Mouse (Mus musculus): Measurements from ENCODE around the gene Cables2. TPM values are rescaled to one million over a fixed set of nuclear protein-coding genes. Genes with fewer than 3 reads are reported as not detected.

Cables2 gene
- total and polyA plus RNA-seq, 2 experiments from 2014 or later, result 28.4 to 58.8 TPM

GRCm38 (mm10) chr2:180247916-180248315, 25.4 kb downstream of the Cables2 start:
- no peak for ATAC-seq

GRCm38 (mm10) chr2:180243108-180243507, 30.2 kb downstream of the Cables2 start:
- Histone ChIP-seq H3K27me3 (ENCODE audit: insufficient read depth, low read length) (no peaks in the 10 kb centered on the region), H3K36me3 (ENCODE audit: insufficient read depth) (no peaks in the 10 kb centered on the region), H3K4me3 (ENCODE audit: low read depth, low read length) (no peak overlapping the region), H3K9ac (no peak overlapping the region), H3K9me3 (ENCODE audit: low read length) (no peaks in the 10 kb centered on the region), H3K4me2 (ENCODE audit: low read depth) (no peak overlapping the region), H3K27ac (ENCODE audit: low read depth, low read length) (no peak overlapping the region), H3K4me1 (ENCODE audit: insufficient read depth) (no peaks in the 10 kb centered on the region)
- WGBS, result 89% methylated on average over 4 of the region's 4 CpGs
- ATAC-seq (no peak), DNase-seq (no peak)
- no peak for TF ChIP-seq CTCF (IDR thresholded peaks at IDR 0.05; ENCODE audit: low read depth)

More at GRCm38 (mm10) chr2:180247916-180248315, 25.4 kb downstream of the Cables2 start:
- Histone ChIP-seq H3K4me1 (ENCODE audit: insufficient read depth) (0 out of 2 replicates have a peak, but pooled peaks cover 3% of the 10 kb centered on the region), H3K4me3 (ENCODE audit: low read depth, low read length) (no peak overlapping the region), H3K36me3 (ENCODE audit: insufficient read depth) (no peaks in the 10 kb centered on the region), H3K27me3 (ENCODE audit: insufficient read depth, low read length) (no peaks in the 10 kb centered on the region), H3K27ac (ENCODE audit: low read depth, low read length) (no peak overlapping the region), H3K4me2 (ENCODE audit: low read depth) (no peak overlapping the region), H3K9me3 (ENCODE audit: low read length) (no peaks in the 10 kb centered on the region), H3K9ac (no peak overlapping the region)
- TF ChIP-seq CTCF (IDR thresholded peaks at IDR 0.05; ENCODE audit: low read depth), result no peak
- DNase-seq, result no peak
- 90% methylated on average over 5 of the region's 5 CpGs for WGBS

- Histone ChIP-seq H3K36me3 (ENCODE audit: insufficient read depth) (no peaks in the 10 kb centered on the region), H3K4me2 (ENCODE audit: low read depth) (no peak overlapping the region), H3K27me3 (ENCODE audit: insufficient read depth, low read length) (no peaks in the 10 kb centered on the region), H3K9ac (no peak overlapping the region), H3K9me3 (ENCODE audit: low read length) (no peaks in the 10 kb centered on the region), H3K4me3 (ENCODE audit: low read depth, low read length) (no peak overlapping the region), H3K4me1 (ENCODE audit: insufficient read depth) (no peaks in the 10 kb centered on the region), H3K27ac (ENCODE audit: low read depth, low read length) (no peak overlapping the region)
- WGBS, result 85% methylated on average over 5 of the region's 5 CpGs
- no peak for TF ChIP-seq CTCF (IDR thresholded peaks at IDR 0.05; ENCODE audit: low read depth)
- DNase-seq (no peak), ATAC-seq (no peak)
These were observed 34.7 kb downstream of the Cables2 start for GRCm38 (mm10) chr2:180238591-180238990.

- Histone ChIP-seq H3K4me3 (ENCODE audit: low read depth, low read length) (no peak overlapping the region), H3K27ac (ENCODE audit: low read depth, low read length) (no peak overlapping the region), H3K9me3 (ENCODE audit: low read length) (no peaks in the 10 kb centered on the region), H3K4me1 (ENCODE audit: insufficient read depth) (no peaks in the 10 kb centered on the region), H3K4me2 (ENCODE audit: low read depth) (no peak overlapping the region), H3K27me3 (ENCODE audit: insufficient read depth, low read length) (no peaks in the 10 kb centered on the region), H3K36me3 (ENCODE audit: insufficient read depth) (no peaks in the 10 kb centered on the region), H3K9ac (no peak overlapping the region)
- WGBS, result 89% methylated on average over 7 of the region's 7 CpGs
- TF ChIP-seq CTCF (IDR thresholded peaks at IDR 0.05; ENCODE audit: low read depth), result no peak
- ATAC-seq (no peak), DNase-seq (no peak)
These were observed 35.5 kb downstream of the Cables2 start for GRCm38 (mm10) chr2:180237601-180238345.

- ATAC-seq (no peak), DNase-seq (no peak)
- H3K9me3 ChIP-seq (ENCODE audit: low read length), result no peaks in the 10 kb centered on the region
- H3K4me2 ChIP-seq (ENCODE audit: low read depth), result no peak overlapping the region
- 94% methylated on average over 3 of the region's 3 CpGs for WGBS
- no peak overlapping the region for H3K4me3 ChIP-seq (ENCODE audit: low read depth, low read length)
- no peaks in the 10 kb centered on the region for H3K4me1 ChIP-seq (ENCODE audit: insufficient read depth)
- H3K9ac ChIP-seq, result no peak overlapping the region
- TF ChIP-seq CTCF (IDR thresholded peaks at IDR 0.05; ENCODE audit: low read depth), result no peak
- no peak overlapping the region for H3K27ac ChIP-seq (ENCODE audit: low read depth, low read length)
- no peaks in the 10 kb centered on the region for H3K36me3 ChIP-seq (ENCODE audit: insufficient read depth)
- H3K27me3 ChIP-seq (ENCODE audit: insufficient read depth, low read length), result no peaks in the 10 kb centered on the region
These were observed 36.4 kb downstream of the Cables2 start for GRCm38 (mm10) chr2:180236930-180237329.

GRCm38 (mm10) chr2:180236500-180236899, 36.8 kb downstream of the Cables2 start:
- no peaks in the 10 kb centered on the region for H3K9me3 ChIP-seq (ENCODE audit: low read length)
- DNase-seq (no peak), ATAC-seq (no peak)
- H3K36me3 ChIP-seq (ENCODE audit: insufficient read depth), result no peaks in the 10 kb centered on the region
- 44% methylated on average over 3 of the region's 3 CpGs for WGBS
- no peak overlapping the region for H3K4me2 ChIP-seq (ENCODE audit: low read depth)
- H3K4me3 ChIP-seq (ENCODE audit: low read depth, low read length), result no peak overlapping the region
- no peaks in the 10 kb centered on the region for H3K4me1 ChIP-seq (ENCODE audit: insufficient read depth)
- H3K27me3 ChIP-seq (ENCODE audit: insufficient read depth, low read length), result no peaks in the 10 kb centered on the region
- no peak overlapping the region for H3K9ac ChIP-seq
- H3K27ac ChIP-seq (ENCODE audit: low read depth, low read length), result no peak overlapping the region
- no peak for TF ChIP-seq CTCF (IDR thresholded peaks at IDR 0.05; ENCODE audit: low read depth)

- no peak for ATAC-seq
- Histone ChIP-seq H3K4me2 (ENCODE audit: low read depth) (no peak overlapping the region), H3K4me1 (ENCODE audit: insufficient read depth) (no peaks in the 10 kb centered on the region), H3K9me3 (ENCODE audit: low read length) (no peaks in the 10 kb centered on the region), H3K27me3 (ENCODE audit: insufficient read depth, low read length) (no peaks in the 10 kb centered on the region), H3K36me3 (ENCODE audit: insufficient read depth) (no peaks in the 10 kb centered on the region), H3K9ac (no peak overlapping the region), H3K27ac (ENCODE audit: low read depth, low read length) (no peak overlapping the region), H3K4me3 (ENCODE audit: low read depth, low read length) (no peak overlapping the region)
- WGBS, result 89% methylated on average over 4 of the region's 4 CpGs
- TF ChIP-seq CTCF (IDR thresholded peaks at IDR 0.05; ENCODE audit: low read depth), result no peak
- no peak for DNase-seq
These were observed 37.5 kb downstream of the Cables2 start for GRCm38 (mm10) chr2:180235788-180236187.
